Mouse (Mus musculus) spleen, adult 2 months (tissue): Measurements from ENCODE around the gene Lca5l.

Experiments used
- CTCF ChIP-seq: fragments of 200-500 bp; IDR thresholded peaks from 2 replicates; pipeline ENCODE4 v1.5.1; 2011; ENCODE audit warnings: mild to moderate bottlenecking, inconsistent platforms; ENCODE audit not compliant: insufficient read depth, insufficient read length, insufficient replicate concordance; ENCODE audit errors: extremely low read depth
- POLR2A ChIP-seq: fragments of 200-500 bp; IDR thresholded peaks from 2 replicates; pipeline ENCODE4 v1.6.1; 2011; ENCODE audit warnings: low read depth, low read length, inconsistent platforms

- no peak for TF ChIP-seq CTCF
- TF ChIP-seq POLR2A, result no peak
These were observed 42.8 kb downstream of the Lca5l start for GRCm38 (mm10) chr16:96149311-96149710.
